Mouse (Mus musculus) embryonic facial prominence, embryonic 12.5 days (tissue): ENCODE results near the gene Fam107a. TPM values are rescaled to one million over a fixed set of nuclear protein-coding genes. Genes with fewer than 3 reads are reported as not detected.
"Not testable (repeated sequence)": the region's sequence is repeated elsewhere in the genome, so short reads cannot be mapped to it uniquely, and the experiment has no call there.

Experiments
- ATAC-seq: fragments of 200-750 bp; cut with Nextera tagmentation; 2 replicates; pipeline ENCODE4 v1.8.0; 2017; ENCODE audit not compliant: insufficient number of reproducible peaks, insufficient read depth, low FRiP score, low TSS enrichment
- H3K27ac ChIP-seq: fragments of 300-500 bp; sonication (generic); 2 replicates; pipeline ENCODE4 v1.5.1; 2016; ENCODE audit warnings: mild to moderate bottlenecking
- H3K27me3 ChIP-seq: fragments of 300-500 bp; sonication (generic); 2 replicates; pipeline ENCODE4 v1.6.1; 2016; ENCODE audit warnings: mild to moderate bottlenecking, moderate library complexity
- H3K36me3 ChIP-seq: fragments of 300-500 bp; sonication (generic); 2 replicates; pipeline ENCODE4 v1.6.1; 2016; ENCODE audit warnings: mild to moderate bottlenecking
- H3K4me1 ChIP-seq: fragments of 300-500 bp; sonication (generic); 2 replicates; pipeline ENCODE4 v1.6.1; 2016
- H3K4me2 ChIP-seq: fragments of 300-500 bp; sonication (generic); replicated peaks from 2 replicates; pipeline ENCODE4 v1.6.1; 2016; ENCODE audit warnings: mild to moderate bottlenecking, moderate library complexity
- H3K4me3 ChIP-seq: fragments of 300-500 bp; sonication (generic); 2 replicates; pipeline ENCODE4 v1.5.1; 2016; ENCODE audit warnings: mild to moderate bottlenecking
- H3K9ac ChIP-seq: fragments of 300-500 bp; sonication (generic); 2 replicates; pipeline ENCODE4 v1.6.1; 2016; ENCODE audit warnings: mild to moderate bottlenecking, moderate library complexity
- H3K9me3 ChIP-seq: fragments of 300-500 bp; sonication (generic); 2 replicates; pipeline ENCODE4 v1.6.1; 2016; ENCODE audit warnings: mild to moderate bottlenecking, moderate library complexity
- WGBS: fragments of 180-500 bp; shearing (Covaris S2); methylation state at CpG from one replicate; pipeline ENCODE4 v1.1.7; 2016; 5-methylcytosine and 5-hydroxymethylcytosine counted together
- polyA plus RNA-seq: library from polyadenylated mRNA; unstranded; fragments of >200 nt; fragmentation: Nextera tagmentation; extraction: Ambion mirVana; gene quantifications from 2 replicates; pipeline ENCODE4 v1.2.1, GENCODE M21; 2016

Gene Fam107a
- polyA plus RNA-seq, 1 experiment from 2014 or later, result 1.9 TPM

- Histone ChIP-seq H3K36me3 (no peaks in the 10 kb centered on the region), H3K4me3 (no peak overlapping the region), H3K27ac (no peak overlapping the region), H3K4me1 (no peaks in the 10 kb centered on the region), H3K9me3 (no peaks in the 10 kb centered on the region), H3K27me3 (no peaks in the 10 kb centered on the region), H3K4me2 (no peak overlapping the region), H3K9ac (no peak overlapping the region)
- ATAC-seq, result no peak
Measured at GRCm38 (mm10) chr14:8283784-8284183, 34.0 kb downstream of the Fam107a start.

DNA sequence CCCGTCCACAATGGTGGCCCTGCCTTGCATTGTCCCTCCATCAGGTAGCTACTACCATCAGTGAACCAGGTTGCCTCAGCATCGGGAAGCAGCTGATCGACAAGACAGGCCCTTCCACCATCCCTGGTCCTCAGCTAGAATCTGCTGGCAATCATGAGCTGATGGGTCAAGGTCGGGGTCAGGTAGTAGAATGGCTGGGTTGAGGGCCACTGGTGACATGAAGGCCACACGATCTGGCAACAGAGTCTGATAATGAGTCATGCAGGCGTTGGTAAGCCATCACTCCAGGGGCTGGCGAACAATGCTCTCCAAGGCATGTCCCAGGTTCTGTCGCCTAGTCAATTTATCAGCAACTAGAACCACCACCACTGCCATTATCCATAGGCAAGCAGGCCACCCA is 46.5 kb downstream of the Fam107a start:
- 84% methylated on average over 8 of the region's 8 CpGs for WGBS
- H3K36me3 ChIP-seq, H3K4me1 ChIP-seq, H3K27me3 ChIP-seq, H3K9me3 ChIP-seq, H3K27ac ChIP-seq, H3K4me3 ChIP-seq, H3K4me2 ChIP-seq, ATAC-seq, H3K9ac ChIP-seq: not testable (repeated sequence)

DNA sequence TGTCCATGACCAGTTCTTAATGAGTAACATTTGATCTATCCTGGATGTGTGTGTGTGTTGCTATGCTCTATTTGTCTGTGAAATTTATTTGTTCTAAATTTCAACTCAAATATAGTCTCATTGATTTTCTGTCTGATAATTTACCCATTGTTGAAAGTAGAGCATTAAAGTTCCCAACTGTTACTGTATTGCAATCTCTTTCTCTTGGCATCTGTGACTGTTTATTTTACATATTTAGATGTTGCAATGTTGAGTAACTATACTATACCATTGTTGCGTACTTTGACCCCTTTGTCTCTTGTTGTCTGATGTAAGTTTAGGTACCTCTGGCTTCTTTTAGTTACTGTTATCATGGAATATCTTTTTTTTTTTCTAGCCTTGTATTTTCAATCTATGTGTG is 53.4 kb downstream of the Fam107a start:
- no peak overlapping the region for H3K27ac ChIP-seq
- no peaks in the 10 kb centered on the region for H3K27me3 ChIP-seq
- no peak overlapping the region for H3K4me2 ChIP-seq
- no peak for ATAC-seq
- H3K9ac ChIP-seq, result no peak overlapping the region
- no peaks in the 10 kb centered on the region for H3K36me3 ChIP-seq
- WGBS, result 100% methylated on average over 1 of the region's 1 CpGs
- H3K4me3 ChIP-seq, result no peak overlapping the region
- H3K9me3 ChIP-seq, result no peaks in the 10 kb centered on the region
- H3K4me1 ChIP-seq, result no peaks in the 10 kb centered on the region

DNA sequence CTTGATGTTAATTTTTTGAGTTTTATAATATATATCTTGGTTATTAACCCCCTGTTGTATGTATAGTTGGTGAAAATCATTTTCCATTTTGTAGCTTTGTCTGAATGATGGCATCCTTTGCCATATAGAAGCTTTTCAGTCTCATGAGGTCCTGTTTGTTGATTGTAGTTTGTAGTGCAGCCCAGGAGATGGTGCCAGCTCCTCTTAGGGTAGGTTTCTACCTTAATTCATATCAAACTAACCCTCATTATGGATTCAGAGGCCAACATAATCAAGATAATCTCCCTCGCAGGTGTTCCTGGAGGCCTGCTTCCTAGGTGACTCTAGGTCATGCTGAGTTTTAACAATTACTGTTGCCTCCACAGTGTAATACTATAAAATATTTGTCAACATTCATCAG is 55.6 kb downstream of the Fam107a start:
- Histone ChIP-seq H3K4me2 (no peak overlapping the region), H3K9me3 (no peaks in the 10 kb centered on the region), H3K9ac (no peak overlapping the region), H3K4me3 (no peak overlapping the region), H3K27me3 (no peaks in the 10 kb centered on the region), H3K4me1 (no peaks in the 10 kb centered on the region), H3K27ac (no peak overlapping the region), H3K36me3 (no peaks in the 10 kb centered on the region)
- WGBS, result 37% methylated on average over 1 of the region's 1 CpGs
- ATAC-seq, result no peak

DNA sequence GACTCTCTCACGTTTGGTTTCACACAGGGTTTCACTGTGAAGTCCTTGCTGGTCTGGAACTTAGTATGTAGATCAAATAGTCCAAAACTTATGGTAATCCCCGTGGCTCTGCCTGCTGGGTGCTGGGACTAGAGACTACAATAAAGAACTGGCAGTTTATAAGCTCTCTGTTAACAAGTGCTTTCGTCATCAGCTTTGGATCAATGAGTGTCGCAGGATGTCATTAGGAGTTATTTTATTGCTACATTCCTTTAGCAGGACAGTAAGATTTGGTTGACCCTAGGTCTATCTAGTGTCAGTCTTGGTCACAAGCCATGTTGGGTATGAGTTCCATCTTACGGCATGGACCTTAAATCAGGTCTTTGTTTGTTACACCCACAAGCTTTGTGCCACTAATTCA is 57.6 kb downstream of the Fam107a start:
- Histone ChIP-seq H3K4me3 (no peak overlapping the region), H3K36me3 (no peaks in the 10 kb centered on the region), H3K4me1 (no peaks in the 10 kb centered on the region), H3K27me3 (no peaks in the 10 kb centered on the region), H3K27ac (no peak overlapping the region), H3K9ac (no peak overlapping the region), H3K4me2 (no peak overlapping the region), H3K9me3 (no peaks in the 10 kb centered on the region)
- no peak for ATAC-seq
- WGBS, result 81% methylated on average over 5 of the region's 5 CpGs

GRCm38 (mm10) chr14:8259166-8259565 is 58.7 kb downstream of the Fam107a start, which contains the start of gene Acox2:
Gene Acox2 (minus strand): TSS chr14:8259353.
- 77% methylated on average over 3 of the region's 3 CpGs for WGBS
- Histone ChIP-seq H3K4me1 (no peaks in the 10 kb centered on the region), H3K27me3 (no peaks in the 10 kb centered on the region), H3K36me3 (no peaks in the 10 kb centered on the region), H3K27ac (no peak within 1 kb of the TSS), H3K4me2 (no peak within 1 kb of the TSS), H3K4me3 (no peak within 1 kb of the TSS), H3K9ac (no peak within 1 kb of the TSS), H3K9me3 (no peaks in the 10 kb centered on the region)
- no peak for ATAC-seq

DNA sequence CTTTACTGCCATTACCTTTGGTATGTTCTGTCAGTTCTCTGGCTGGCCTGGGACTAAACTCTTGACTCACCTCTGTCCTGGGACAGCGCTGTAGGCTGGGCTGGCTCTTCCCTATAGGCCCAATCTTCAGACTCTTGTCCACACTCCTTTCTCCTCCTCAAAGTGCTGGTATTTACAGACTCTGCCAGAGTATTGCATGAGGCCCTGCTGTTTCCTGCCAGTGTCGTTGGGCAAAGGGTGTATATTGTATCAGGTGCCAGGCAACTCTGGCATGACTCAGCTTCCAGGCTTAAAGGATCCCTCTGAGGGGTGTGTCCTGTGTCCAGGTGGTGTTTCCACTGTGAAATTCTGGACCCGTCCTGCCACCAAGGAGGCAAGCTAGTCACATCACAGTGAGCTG is 59.1 kb downstream of the Fam107a start:
- H3K36me3 ChIP-seq, result no peaks in the 10 kb centered on the region
- no peak overlapping the region for H3K9ac ChIP-seq
- no peak overlapping the region for H3K4me3 ChIP-seq
- no peak overlapping the region for H3K27ac ChIP-seq
- 82% methylated on average over 3 of the region's 3 CpGs for WGBS
- no peaks in the 10 kb centered on the region for H3K27me3 ChIP-seq
- no peak for ATAC-seq
- no peaks in the 10 kb centered on the region for H3K4me1 ChIP-seq
- H3K9me3 ChIP-seq, result no peaks in the 10 kb centered on the region
- no peak overlapping the region for H3K4me2 ChIP-seq

DNA sequence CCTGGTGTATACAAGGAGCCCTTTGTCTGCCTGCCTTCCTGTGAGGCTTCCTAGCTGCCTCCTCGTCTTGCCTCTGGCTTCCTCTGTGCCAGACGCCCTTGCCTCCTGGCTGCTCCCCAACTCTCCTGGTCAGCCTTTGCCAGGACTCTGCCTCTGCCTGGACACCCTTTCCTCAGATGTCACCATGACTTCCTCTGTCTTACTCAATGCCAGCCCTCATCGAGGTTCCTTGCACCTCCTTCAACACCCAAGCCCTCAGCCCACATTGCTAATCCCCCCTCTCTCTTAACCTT is 59.5 kb downstream of the Fam107a start:
- no peak overlapping the region for H3K27ac ChIP-seq
- H3K4me2 ChIP-seq, result no peak overlapping the region
- no peaks in the 10 kb centered on the region for H3K36me3 ChIP-seq
- H3K9me3 ChIP-seq, result no peaks in the 10 kb centered on the region
- WGBS, result 20% methylated on average over 3 of the region's 3 CpGs
- no peak overlapping the region for H3K9ac ChIP-seq
- H3K4me3 ChIP-seq, result no peak overlapping the region
- no peaks in the 10 kb centered on the region for H3K27me3 ChIP-seq
- no peaks in the 10 kb centered on the region for H3K4me1 ChIP-seq
- no peak for ATAC-seq

- Histone ChIP-seq H3K4me1 (no peaks in the 10 kb centered on the region), H3K4me2 (no peak overlapping the region), H3K4me3 (no peak overlapping the region), H3K27ac (no peak overlapping the region), H3K27me3 (no peaks in the 10 kb centered on the region), H3K36me3 (no peaks in the 10 kb centered on the region), H3K9ac (no peak overlapping the region), H3K9me3 (no peaks in the 10 kb centered on the region)
- 32% methylated on average over 7 of the region's 7 CpGs for whole genome bisulfite sequencing
- no peak for ATAC-seq
Measured at GRCm38 (mm10) chr14:8257521-8258334, 60.1 kb downstream of the Fam107a start.

- Histone ChIP-seq H3K4me3 (no peak overlapping the region), H3K9me3 (no peaks in the 10 kb centered on the region), H3K9ac (no peak overlapping the region), H3K27me3 (no peaks in the 10 kb centered on the region), H3K4me2 (no peak overlapping the region), H3K27ac (no peak overlapping the region), H3K4me1 (no peaks in the 10 kb centered on the region), H3K36me3 (no peaks in the 10 kb centered on the region)
- WGBS, result 81% methylated on average over 5 of the region's 5 CpGs
- no peak for ATAC-seq
Measured at GRCm38 (mm10) chr14:8256881-8257280, 60.9 kb downstream of the Fam107a start.

DNA sequence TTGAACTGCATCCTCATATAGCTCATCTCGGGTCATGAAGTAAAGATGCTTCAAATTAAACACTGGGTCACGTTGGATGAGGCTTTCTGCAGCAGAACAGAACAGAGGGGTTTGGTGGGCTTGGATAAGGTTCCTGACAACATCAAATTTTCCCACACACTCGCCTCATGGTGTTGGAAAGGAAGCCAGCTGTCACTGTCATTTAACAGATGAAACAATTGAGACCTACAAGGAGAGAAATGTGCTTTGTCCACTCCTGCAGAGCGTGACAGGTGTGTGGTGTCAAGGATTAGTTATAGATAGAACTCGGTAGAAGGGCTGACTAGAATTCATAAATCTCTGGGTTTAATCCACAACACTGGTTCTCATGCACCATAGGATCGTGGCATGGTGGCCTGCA is 61.8 kb downstream of the Fam107a start:
- H3K9me3 ChIP-seq, result no peaks in the 10 kb centered on the region
- no peak for ATAC-seq
- no peaks in the 10 kb centered on the region for H3K27me3 ChIP-seq
- no peak overlapping the region for H3K4me2 ChIP-seq
- WGBS, result 72% methylated on average over 6 of the region's 6 CpGs
- no peaks in the 10 kb centered on the region for H3K36me3 ChIP-seq
- no peak overlapping the region for H3K4me3 ChIP-seq
- H3K9ac ChIP-seq, result no peak overlapping the region
- H3K4me1 ChIP-seq, result no peaks in the 10 kb centered on the region
- H3K27ac ChIP-seq, result no peak overlapping the region

DNA sequence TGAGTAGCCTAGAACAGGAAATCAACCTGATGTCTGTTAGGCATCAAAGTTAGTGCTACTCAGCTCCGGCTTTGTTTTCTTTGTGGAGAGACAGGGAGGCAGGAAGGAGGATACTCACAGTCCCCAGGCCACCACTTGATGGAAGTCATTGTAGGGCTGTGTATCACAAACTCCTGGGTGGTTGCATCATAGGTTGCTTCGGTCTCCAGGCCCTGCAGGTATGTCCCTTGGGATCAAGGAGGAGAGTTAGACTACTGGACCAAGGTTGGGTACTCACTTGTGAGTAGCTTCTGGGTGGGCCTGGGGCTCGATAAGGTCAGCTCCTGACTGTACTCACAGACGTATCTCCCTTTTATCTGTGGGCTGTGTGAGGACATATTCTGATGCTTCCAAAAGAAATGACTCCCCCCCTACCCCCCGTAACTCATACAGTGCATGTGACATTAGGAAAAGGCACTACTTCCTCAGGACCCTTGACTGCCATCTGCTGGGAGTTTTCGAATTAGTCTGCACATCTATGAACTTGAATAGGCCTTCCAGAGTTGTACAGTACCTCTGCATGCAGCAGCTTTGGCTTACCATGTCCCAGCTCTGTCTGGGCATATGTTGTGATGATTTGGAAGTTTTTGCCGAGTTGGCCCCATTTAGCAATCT is 62.6 kb downstream of the Fam107a start:
- no peak overlapping the region for H3K27ac ChIP-seq
- no peaks in the 10 kb centered on the region for H3K27me3 ChIP-seq
- ATAC-seq, result no peak
- H3K4me1 ChIP-seq, result no peaks in the 10 kb centered on the region
- H3K4me3 ChIP-seq, result no peak overlapping the region
- H3K9ac ChIP-seq, result no peak overlapping the region
- H3K36me3 ChIP-seq, result no peaks in the 10 kb centered on the region
- H3K4me2 ChIP-seq, result no peak overlapping the region
- no peaks in the 10 kb centered on the region for H3K9me3 ChIP-seq
- 76% methylated on average over 7 of the region's 7 CpGs for WGBS
